Mouse (Mus musculus): ENCODE measurements around the gene Chst4.

DNA sequence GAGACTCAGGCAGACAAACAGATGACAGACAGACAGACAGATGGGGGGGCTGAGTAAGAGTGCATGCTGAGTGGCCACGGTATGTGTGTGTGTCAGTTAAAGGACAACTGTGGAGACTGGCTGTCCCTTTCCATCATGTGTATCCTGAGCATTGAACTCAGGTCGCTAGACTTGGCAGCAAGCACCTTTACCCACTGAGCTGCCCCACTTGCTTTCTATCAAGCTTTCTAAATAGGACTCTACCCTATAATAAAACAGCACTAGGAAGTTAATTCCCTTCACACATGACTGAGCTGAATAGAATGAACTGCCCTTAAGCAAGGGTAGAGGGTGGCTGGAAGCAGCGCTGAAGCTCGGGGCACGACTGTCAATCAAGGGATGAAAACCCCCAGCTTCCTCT, 47.4 kb downstream of the Chst4 start:
- TF ChIP-seq CTCF (IDR thresholded peaks at IDR 0.05; ENCODE audit: low read depth, low read length) = no peak
- no peak for TF ChIP-seq TAL1 (conservative IDR thresholded peaks at IDR 0.05; ENCODE audit: low read depth, low read length)
- TF ChIP-seq GATA1 (IDR thresholded peaks at IDR 0.05; ENCODE audit: borderline replicate concordance, low read length) = no peak
- no peak for TF ChIP-seq POLR2AphosphoS5 (IDR thresholded peaks at IDR 0.05; ENCODE audit: insufficient replicate concordance, low read depth, low read length)
